Mouse (Mus musculus): ENCODE results near the gene Zfp239. TPM values are rescaled to one million over a fixed set of nuclear protein-coding genes. Genes with fewer than 3 reads are reported as not detected.

Zfp239 gene
- polyA plus RNA-seq, 1 experiment from 2014 or later = 12.5 TPM

DNA sequence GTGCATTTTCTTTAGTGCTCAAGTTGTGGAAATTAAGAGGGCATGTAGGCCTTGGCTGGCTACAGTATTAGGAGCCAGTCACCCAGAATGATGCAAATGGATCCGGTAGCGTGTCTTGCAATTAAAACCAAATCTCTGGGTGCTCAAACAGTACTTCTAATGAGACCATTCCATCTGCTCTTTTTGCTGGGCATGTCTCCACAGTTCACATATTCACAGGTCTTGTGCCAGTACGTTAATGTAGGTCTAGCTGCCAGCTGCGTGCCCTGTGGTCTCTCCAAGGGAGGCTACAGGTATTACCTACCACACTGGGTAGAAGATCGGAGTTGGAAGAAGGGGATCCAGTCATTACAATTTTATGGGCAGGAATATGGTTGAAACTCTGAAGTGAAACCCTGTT, 56.1 kb downstream of the Zfp239 start:
- Histone ChIP-seq H3K27me3 (ENCODE audit: low read depth, poor library complexity, severe bottlenecking) (no peaks in the 10 kb centered on the region), H3K4me3 (peak overlapping the region; percentile 79), H3K27ac (replicated peaks) (peak overlapping the region; percentile 94), H3K36me3 (peaks cover 45% of the 10 kb centered on the region), H3K9me3 (replicated peaks) (no peaks in the 10 kb centered on the region), H3K4me1 (peaks cover 48% of the 10 kb centered on the region)
- no peak for DNase-seq (ENCODE audit: low spot score)
- WGBS = 51% methylated on average over 5 of the region's 5 CpGs

DNA sequence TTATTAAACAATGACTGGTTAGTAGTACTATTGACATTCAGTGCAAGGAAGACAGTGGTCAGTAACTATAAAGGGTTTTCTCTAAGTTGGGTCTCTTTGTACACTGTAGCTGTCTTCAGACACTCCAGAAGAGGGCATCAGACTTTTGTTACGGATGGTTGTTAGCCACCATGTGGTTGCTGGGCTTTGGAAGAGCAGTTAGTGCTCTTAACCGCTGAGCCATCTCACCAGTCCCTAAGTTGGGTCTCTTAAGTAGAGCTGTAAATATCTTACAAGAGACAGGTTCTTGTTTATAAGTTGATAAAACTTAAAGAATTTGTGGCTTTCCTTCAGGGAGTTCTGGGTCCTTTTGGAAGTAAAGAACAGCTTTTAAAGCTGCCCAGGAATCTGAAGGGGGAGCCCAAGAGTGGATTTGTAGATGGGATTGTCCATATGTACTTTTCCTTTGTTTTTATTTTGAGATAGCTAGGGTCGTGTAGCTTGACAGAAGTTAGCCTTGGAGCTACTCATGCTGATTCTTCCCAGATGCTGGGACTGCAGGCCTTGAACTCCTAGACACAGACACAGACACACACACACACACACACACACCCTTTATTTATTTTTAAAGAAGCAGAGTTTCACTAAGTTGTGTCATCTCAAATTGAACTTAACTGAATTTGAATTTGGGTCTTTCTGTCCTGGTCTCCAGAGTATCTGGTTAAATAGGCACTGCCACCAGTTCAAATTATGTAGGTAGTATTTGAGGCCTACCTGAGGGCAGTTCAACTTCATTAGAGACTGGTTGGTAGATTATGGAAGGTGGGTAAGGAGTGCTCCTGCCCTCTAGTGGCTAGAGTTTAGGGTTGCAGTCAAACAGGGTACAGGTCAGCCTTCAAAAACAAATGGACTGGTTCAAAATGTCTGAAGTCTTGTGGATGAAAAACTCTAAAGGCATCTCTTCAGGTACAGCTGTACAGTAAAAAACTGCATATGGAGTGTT, 59.0 kb downstream of the Zfp239 start:
- Histone ChIP-seq H3K27ac (replicated peaks) (no peak overlapping the region), H3K36me3 (peaks cover 58% of the 10 kb centered on the region)
- WGBS = 75% methylated on average over 3 of the region's 3 CpGs

DNA sequence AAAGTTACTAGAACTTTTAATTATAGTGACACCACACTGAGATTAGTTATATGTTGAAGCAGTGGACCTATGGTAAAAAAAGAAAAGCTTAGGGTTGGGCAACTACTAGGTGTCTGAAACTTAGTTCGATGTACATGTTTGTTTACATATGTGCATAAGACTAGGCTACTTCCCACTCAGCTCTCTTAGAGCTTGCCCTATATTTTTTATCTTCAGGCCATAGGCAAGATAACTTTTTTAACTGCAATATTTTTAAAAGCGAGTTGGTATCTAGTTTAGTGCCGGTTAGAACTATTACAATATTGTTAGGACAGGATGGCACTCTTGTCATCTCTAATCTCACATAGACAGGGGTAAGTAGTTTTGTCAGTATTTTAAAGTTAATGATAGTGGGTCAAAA, 60.1 kb downstream of the Zfp239 start:
- Histone ChIP-seq H3K4me3 (no peak overlapping the region), H3K27me3 (ENCODE audit: low read depth, poor library complexity, severe bottlenecking) (no peaks in the 10 kb centered on the region), H3K9me3 (replicated peaks) (no peaks in the 10 kb centered on the region), H3K4me1 (peaks cover 27% of the 10 kb centered on the region), H3K36me3 (peaks cover 69% of the 10 kb centered on the region), H3K27ac (replicated peaks) (no peak overlapping the region)
- DNase-seq (ENCODE audit: low spot score) = no peak
- WGBS = 93% methylated on average over 3 of the region's 3 CpGs

More for the DNA sequence above, 59.0 kb downstream of the Zfp239 start:
- H3K9me3 ChIP-seq (replicated peaks) = no peaks in the 10 kb centered on the region
- peaks cover 37% of the 10 kb centered on the region for H3K4me1 ChIP-seq
- H3K4me3 ChIP-seq = no peak overlapping the region
- no peak for DNase-seq (ENCODE audit: low spot score)
- H3K27me3 ChIP-seq (ENCODE audit: low read depth, poor library complexity, severe bottlenecking) = no peaks in the 10 kb centered on the region

Other genes starting within 250 kb of the Zfp239 start
- gene Zfp637, start 20.9 kb upstream of the Zfp239 start, polyA plus RNA-seq (2016; fragmentation: Nextera tagmentation; extraction: Ambion mirVana) = 89.5 and 102 TPM in 2 replicates
- gene Hnrnpf, start 38.2 kb downstream of the Zfp239 start, polyA plus RNA-seq (2016; fragmentation: Nextera tagmentation; extraction: Ambion mirVana) = 762 and 839 TPM in 2 replicates
- 2.8 and 3.0 TPM in 2 replicates for gene Fxyd4, start 75.6 kb downstream of the Zfp239 start, polyA plus RNA-seq (2016; fragmentation: Nextera tagmentation; extraction: Ambion mirVana)
- 0.09 and 0.15 TPM in 2 replicates for gene Rasgef1a, start 149.3 kb downstream of the Zfp239 start, polyA plus RNA-seq (2016; fragmentation: Nextera tagmentation; extraction: Ambion mirVana)